Mouse (Mus musculus) intestine, postnatal 0 days (tissue): ENCODE results near the gene Slc8b1. TPM values are rescaled to one million over a fixed set of nuclear protein-coding genes. Genes with fewer than 3 reads are reported as not detected.
A peak's percentile ranks its signal among the peaks of the same experiment; 100 is the strongest.

Experiments
- ATAC-seq: fragments of 200-750 bp; cut with Nextera tagmentation; 2 replicates; pipeline ENCODE4 v1.8.0; 2017; ENCODE audit warnings: mild to moderate bottlenecking, moderate TSS enrichment, moderate library complexity
- H3K27ac ChIP-seq: fragments of 300-500 bp; sonication (generic); 2 replicates; pipeline ENCODE4 v1.5.1; 2014; ENCODE audit warnings: mild to moderate bottlenecking, low read depth, low read length, moderate library complexity
- H3K27me3 ChIP-seq: fragments of 300-500 bp; sonication (generic); replicated peaks from 2 replicates; pipeline ENCODE4 v1.6.1; 2014; ENCODE audit warnings: low read length, mixed read lengths; ENCODE audit not compliant: control insufficient read depth, insufficient read depth
- H3K36me3 ChIP-seq: fragments of 300-500 bp; sonication (generic); 2 replicates; pipeline ENCODE4 v1.6.1; 2014; ENCODE audit warnings: mild to moderate bottlenecking, moderate library complexity; ENCODE audit not compliant: control insufficient read depth, insufficient read depth
- H3K4me1 ChIP-seq: fragments of 300-500 bp; sonication (generic); replicated peaks from 2 replicates; pipeline ENCODE4 v1.6.1; 2014; ENCODE audit warnings: antibody characterized with exemption, low read length, mixed read lengths; ENCODE audit not compliant: control insufficient read depth, insufficient read depth
- H3K4me2 ChIP-seq: fragments of 300-500 bp; sonication (generic); replicated peaks from 2 replicates; pipeline ENCODE4 v1.6.1; 2014; ENCODE audit warnings: low read depth, mild to moderate bottlenecking, moderate library complexity
- H3K4me3 ChIP-seq: fragments of 300-500 bp; sonication (generic); 2 replicates; pipeline ENCODE4 v1.5.1; 2014; ENCODE audit warnings: low read depth, low read length
- H3K9ac ChIP-seq: fragments of 300-500 bp; sonication (generic); 2 replicates; pipeline ENCODE4 v1.6.1; 2014; ENCODE audit warnings: mild to moderate bottlenecking, low read depth, low read length
- H3K9me3 ChIP-seq: fragments of 300-500 bp; sonication (generic); 2 replicates; pipeline ENCODE4 v1.6.1; 2016; ENCODE audit warnings: mixed run types; ENCODE audit not compliant: control insufficient read depth
- CTCF ChIP-seq: sonication (generic); IDR thresholded peaks from 2 replicates; pipeline ENCODE4 v1.5.1; 2016; ENCODE audit warnings: low read depth, mild to moderate bottlenecking, control low read depth, antibody characterized with exemption, moderate library complexity
- WGBS: fragments of 180-500 bp; shearing (Covaris S2); extraction: QIAGEN DNeasy Blood & Tissue Kit; methylation state at CpG from one replicate; pipeline ENCODE4 v1.1.7; 2014; 5-methylcytosine and 5-hydroxymethylcytosine counted together
- polyA plus RNA-seq: library from polyadenylated mRNA; unstranded; fragments of >200 nt; fragmentation: Nextera tagmentation; extraction: Ambion mirVana; gene quantifications from 2 replicates; pipeline ENCODE4 v1.2.1, GENCODE M21; 2015

The Slc8b1 gene
- polyA plus RNA-seq, 1 experiment from 2014 or later, result 4.4 TPM

GRCm38 (mm10) chr5:120536046-120536445 lies 25.1 kb downstream of the Slc8b1 start:
- H3K4me2 ChIP-seq, result no peak overlapping the region
- no peak for ATAC-seq
- H3K27me3 ChIP-seq, result no peaks in the 10 kb centered on the region
- peaks cover 47% of the 10 kb centered on the region for H3K36me3 ChIP-seq
- 85% methylated on average over 13 of the region's 13 CpGs for WGBS
- no peak overlapping the region for H3K27ac ChIP-seq
- TF ChIP-seq CTCF, result no peak
- no peak overlapping the region for H3K9ac ChIP-seq
- no peaks in the 10 kb centered on the region for H3K9me3 ChIP-seq
- H3K4me3 ChIP-seq, result no peak overlapping the region
- no peaks in the 10 kb centered on the region for H3K4me1 ChIP-seq

DNA sequence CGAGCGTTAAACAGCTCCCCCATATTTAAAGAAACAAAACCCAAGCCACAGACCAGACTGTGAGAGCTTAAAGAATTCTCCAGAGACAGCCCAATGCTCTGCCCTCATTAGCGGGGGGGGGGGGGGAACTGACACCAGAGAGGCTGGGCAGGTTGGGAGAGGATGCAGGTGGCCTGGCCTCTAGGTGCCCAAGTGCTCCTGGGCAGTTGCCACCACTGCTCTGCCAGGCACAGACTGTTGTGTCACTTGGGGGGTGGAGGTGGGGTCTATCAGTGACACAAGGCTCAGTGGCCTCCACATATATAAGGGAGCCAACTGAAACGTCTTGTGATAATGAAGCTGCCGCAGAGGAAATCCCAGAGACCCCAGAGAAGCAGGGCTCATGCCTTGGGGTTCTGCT lies 25.7 kb downstream of the Slc8b1 start:
- H3K36me3 ChIP-seq, result peaks cover 53% of the 10 kb centered on the region
- H3K27ac ChIP-seq, result no peak overlapping the region
- no peaks in the 10 kb centered on the region for H3K4me1 ChIP-seq
- H3K27me3 ChIP-seq, result no peaks in the 10 kb centered on the region
- H3K9me3 ChIP-seq, result no peaks in the 10 kb centered on the region
- H3K4me2 ChIP-seq, result no peak overlapping the region
- WGBS, result 75% methylated on average over 5 of the region's 5 CpGs
- no peak overlapping the region for H3K9ac ChIP-seq
- TF ChIP-seq CTCF, result no peak
- no peak overlapping the region for H3K4me3 ChIP-seq
- ATAC-seq, result no peak

GRCm38 (mm10) chr5:120548236-120548850 lies 37.4 kb downstream of the Slc8b1 start:
- no peaks in the 10 kb centered on the region for H3K9me3 ChIP-seq
- peak; percentile 66 for ATAC-seq
- H3K4me2 ChIP-seq, result no peak overlapping the region
- no peaks in the 10 kb centered on the region for H3K4me1 ChIP-seq
- H3K27ac ChIP-seq, result peak overlapping the region; percentile 41; the same call in 1 of the 2 replicates
- peaks cover 66% of the 10 kb centered on the region for H3K36me3 ChIP-seq
- no peaks in the 10 kb centered on the region for H3K27me3 ChIP-seq
- no peak overlapping the region for H3K4me3 ChIP-seq
- no peak for TF ChIP-seq CTCF
- 60% methylated on average over 11 of the region's 11 CpGs for WGBS
- H3K9ac ChIP-seq, result no peak overlapping the region

GRCm38 (mm10) chr5:120550137-120550536 lies 39.2 kb downstream of the Slc8b1 start:
- peak; percentile 82 for ATAC-seq
- WGBS, result 48% methylated on average over 5 of the region's 5 CpGs
- H3K4me1 ChIP-seq, result no peaks in the 10 kb centered on the region
- H3K9ac ChIP-seq, result peak overlapping the region; percentile 34; the same call in 1 of the 2 replicates
- H3K36me3 ChIP-seq, result peaks cover 72% of the 10 kb centered on the region
- peak overlapping the region; percentile 83 for H3K27ac ChIP-seq
- no peaks in the 10 kb centered on the region for H3K27me3 ChIP-seq
- TF ChIP-seq CTCF, result no peak
- H3K4me2 ChIP-seq, result peak overlapping the region; percentile 48
- no peaks in the 10 kb centered on the region for H3K9me3 ChIP-seq
- H3K4me3 ChIP-seq, result no peak overlapping the region

DNA sequence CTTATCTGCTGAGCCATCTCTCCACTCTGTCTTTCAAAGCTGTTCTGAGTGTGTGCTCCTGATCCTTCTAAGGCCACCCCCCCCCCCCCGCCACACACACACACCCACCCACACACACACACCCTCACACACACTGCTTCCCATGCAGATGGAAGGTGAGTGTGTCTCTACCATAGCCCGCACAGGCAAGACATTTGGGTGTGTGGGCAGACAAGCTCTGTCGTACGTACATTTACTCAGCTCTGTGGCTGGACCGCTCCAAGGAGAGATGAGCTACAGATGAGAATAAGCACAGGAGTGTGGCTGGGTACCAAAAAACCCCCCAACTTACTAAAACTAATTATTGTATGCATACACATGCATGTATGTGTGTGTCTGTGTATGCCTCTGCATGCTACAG lies 39.7 kb downstream of the Slc8b1 start:
- 96% methylated on average over 5 of the region's 5 CpGs for WGBS
- Histone ChIP-seq H3K4me3 (no peak overlapping the region), H3K9me3 (no peaks in the 10 kb centered on the region), H3K36me3 (peaks cover 76% of the 10 kb centered on the region), H3K9ac (no peak overlapping the region), H3K27me3 (no peaks in the 10 kb centered on the region), H3K4me1 (no peaks in the 10 kb centered on the region), H3K27ac (peak overlapping the region; percentile 28), H3K4me2 (no peak overlapping the region)
- no peak for TF ChIP-seq CTCF
- no peak for ATAC-seq

GRCm38 (mm10) chr5:120555871-120556270 lies 44.9 kb downstream of the Slc8b1 start:
- H3K9me3 ChIP-seq, result no peaks in the 10 kb centered on the region
- no peak overlapping the region for H3K27ac ChIP-seq
- H3K4me2 ChIP-seq, result no peak overlapping the region
- no peak for ATAC-seq
- no peak overlapping the region for H3K9ac ChIP-seq
- TF ChIP-seq CTCF, result no peak
- peaks cover 71% of the 10 kb centered on the region for H3K36me3 ChIP-seq
- no peak overlapping the region for H3K4me3 ChIP-seq
- peaks cover 10% of the 10 kb centered on the region; the same call in 1 of the 2 replicates for H3K4me1 ChIP-seq
- H3K27me3 ChIP-seq, result no peaks in the 10 kb centered on the region
- WGBS, result 91% methylated on average over 24 of the region's 24 CpGs
